Mouse (Mus musculus): ENCODE data around the gene Mettl2.

The Mettl2 gene

DNA sequence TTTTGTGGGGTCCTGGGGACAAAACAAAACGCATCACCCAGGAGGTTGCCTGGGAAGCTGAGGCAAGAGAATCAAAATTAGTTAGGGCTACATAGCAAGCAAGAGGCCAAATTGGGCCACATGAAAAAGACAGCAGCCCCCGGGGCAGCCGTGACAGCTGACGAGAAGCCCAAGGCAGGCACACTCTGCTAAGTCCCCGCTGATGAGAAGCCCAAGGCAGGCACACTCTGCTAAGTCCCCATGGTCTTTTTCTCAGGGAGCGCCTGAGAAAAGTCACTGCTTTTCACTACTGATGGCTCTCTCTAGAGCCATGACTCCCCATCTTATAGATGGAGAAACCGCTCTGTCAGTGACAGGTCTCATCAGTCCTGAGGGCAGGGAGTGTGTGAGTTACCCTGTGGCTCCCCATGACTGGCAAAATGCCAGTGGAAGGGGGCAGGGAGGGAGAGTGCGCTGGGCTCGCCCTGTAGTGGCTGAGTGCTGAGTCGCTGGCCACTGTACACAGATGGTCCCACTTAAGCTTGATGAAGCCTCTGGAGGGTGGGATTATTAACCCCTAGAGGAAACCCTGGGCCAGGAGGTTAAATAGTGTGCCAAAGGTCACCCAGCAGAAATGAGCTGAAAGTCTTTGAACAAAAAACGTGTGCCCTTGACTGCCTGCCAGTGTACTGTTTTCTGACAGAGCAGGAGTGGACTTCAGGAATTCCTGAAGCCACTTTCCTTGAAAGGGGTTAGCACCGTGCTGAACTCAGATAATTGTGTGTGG lies 27.0 kb downstream of the Mettl2 start:
- DNase-seq (ENCODE audit: low read depth, low spot score) = no peak

- no peak for DNase-seq (ENCODE audit: low read depth, low spot score)
These were observed 29.7 kb downstream of the Mettl2 start for GRCm38 (mm10) chr11:105155915-105156314.

GRCm38 (mm10) chr11:105156748-105157267 lies 30.6 kb downstream of the Mettl2 start:
- peak; percentile 10 for DNase-seq (ENCODE audit: low read depth, low spot score)

DNA sequence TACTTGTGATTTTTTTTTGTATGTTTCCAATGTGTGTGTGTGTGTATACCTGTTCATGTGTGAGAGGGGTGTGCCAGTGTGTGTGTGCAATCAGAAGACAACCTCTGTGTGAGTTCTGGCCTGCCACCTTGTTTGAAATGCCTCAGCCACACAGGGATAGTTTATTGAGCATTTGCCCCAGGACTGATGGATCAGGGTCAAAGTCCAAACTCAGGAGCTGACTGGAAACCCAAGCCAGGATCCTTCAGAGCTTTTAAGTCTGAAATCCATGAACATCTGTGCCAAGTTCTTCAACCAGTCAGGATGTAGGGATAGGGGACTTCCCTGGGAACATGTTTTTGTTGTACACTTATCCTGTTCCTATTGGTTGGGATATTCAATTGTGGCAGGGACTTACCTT lies 31.8 kb downstream of the Mettl2 start:
- no peak for DNase-seq (ENCODE audit: low read depth, low spot score)

DNA sequence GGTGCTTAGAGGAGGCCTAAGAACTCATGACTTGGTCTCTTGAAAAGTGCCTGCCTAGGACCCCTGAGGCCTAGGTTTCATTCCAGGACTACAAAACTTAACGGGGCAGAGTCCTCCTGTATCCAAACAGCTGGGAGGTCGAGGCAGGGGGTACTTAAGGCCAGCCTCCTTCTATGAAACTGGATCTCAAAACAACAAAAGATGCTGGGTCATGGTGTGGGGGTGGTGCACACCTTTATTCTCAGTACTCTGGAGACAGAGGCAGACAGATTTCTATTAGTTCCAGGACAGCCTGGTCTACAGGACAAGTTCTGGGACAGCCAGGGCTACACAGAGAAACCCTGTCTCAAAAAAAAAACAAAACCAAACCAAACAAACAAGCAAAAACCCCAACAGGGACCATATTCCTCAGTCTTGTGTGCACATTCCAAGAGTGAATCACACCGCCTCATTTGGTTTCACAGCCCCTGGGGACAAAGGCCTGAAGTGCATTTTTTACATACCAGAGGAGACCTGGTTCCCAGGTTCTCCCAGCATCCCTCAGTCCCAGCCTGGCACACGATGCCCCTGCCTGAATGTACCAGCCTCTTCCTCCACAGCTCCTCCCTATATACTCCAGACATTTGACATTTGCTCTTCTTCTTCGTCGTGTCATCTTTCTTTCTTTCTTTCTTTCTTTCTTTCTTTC lies 33.6 kb downstream of the Mettl2 start:
- no peak for DNase-seq (ENCODE audit: low read depth, low spot score)

DNA sequence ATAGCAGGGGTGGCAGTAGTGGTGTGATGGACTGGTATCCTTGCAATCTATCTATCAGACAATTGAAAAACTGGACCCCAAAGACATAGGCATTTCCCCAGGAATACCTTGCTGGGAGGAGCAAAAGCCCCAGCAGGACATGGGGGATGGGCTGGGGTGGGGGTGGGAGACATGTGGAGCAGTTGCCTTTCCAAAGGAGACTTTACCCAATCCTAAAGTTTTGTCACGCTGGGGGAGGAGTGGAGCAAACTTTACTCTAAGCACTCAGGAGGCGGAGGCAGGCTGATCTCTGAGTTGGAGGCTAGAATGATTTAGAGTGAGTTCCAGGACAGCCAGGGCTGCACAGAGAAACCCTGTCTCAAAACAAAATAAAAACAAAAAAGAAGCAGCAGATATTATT lies 35.2 kb downstream of the Mettl2 start:
- DNase-seq (ENCODE audit: low read depth, low spot score) = no peak

DNA sequence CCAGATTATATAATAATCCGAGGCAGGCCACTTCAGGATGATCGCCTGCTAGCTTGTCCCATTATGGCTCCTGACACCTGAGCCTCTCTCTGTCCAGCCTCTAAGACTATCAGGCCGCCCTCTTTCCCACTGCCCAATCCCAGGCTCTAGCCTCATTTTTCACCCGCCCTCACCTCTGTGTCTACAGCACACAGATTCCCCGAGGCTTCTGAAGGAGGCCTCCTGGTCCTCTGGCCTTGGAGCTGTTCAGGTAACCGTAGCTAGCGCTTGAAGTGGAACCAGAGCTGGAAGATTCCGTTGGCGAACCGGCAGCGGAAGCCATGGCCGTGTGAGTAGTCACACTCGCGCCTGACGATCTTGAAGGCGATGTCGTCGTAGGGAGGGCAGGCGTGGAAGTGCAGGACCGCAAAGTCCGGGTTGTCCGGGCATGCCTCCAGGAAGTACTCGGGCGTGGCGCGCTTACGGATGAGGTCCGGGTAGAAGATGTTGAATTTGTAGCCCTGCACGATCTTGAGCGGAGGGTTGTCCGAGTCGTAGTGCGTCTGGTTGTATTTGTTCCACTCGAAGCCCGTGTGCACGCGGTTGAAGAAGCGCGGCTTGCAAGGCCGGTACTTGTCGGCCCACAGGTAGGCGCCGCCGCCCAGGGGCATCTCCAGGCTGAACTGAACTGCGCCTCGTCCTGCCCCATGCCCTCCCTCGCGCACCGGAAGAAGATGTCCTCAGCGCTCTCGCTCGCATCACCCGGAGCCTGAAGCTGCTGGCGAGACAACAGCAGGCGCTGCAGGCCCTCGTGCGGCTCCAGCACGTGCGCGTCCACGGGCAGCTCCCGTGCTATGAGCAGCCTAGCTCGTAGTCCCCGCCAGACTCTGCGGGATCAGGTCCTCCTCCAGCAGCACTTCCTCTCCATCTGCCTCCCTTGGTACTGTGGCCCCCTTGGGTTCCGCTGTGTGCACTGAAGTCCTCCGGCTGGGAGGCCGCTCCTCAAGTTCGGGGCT lies 38.6 kb downstream of the Mettl2 start:
- DNase-seq (ENCODE audit: low read depth, low spot score) = no peak

GRCm38 (mm10) chr11:105166780-105167179 lies 40.6 kb downstream of the Mettl2 start:
- no peak for DNase-seq (ENCODE audit: low read depth, low spot score)

GRCm38 (mm10) chr11:105178516-105178915 lies 52.3 kb downstream of the Mettl2 start, which contains the start of gene Tlk2:
Gene Tlk2, plus strand, starts transcription at chr11:105178807.
- no peak for DNase-seq (ENCODE audit: low read depth, low spot score)

- DNase-seq (ENCODE audit: low read depth, low spot score) = no peak
These were observed 53.3 kb downstream of the Mettl2 start for GRCm38 (mm10) chr11:105179523-105179922.

GRCm38 (mm10) chr11:105180471-105181091 lies 54.4 kb downstream of the Mettl2 start:
- DNase-seq (ENCODE audit: low read depth, low spot score) = peak; percentile 41

- peak; percentile 92 for DNase-seq (ENCODE audit: low read depth, low spot score)
These were observed 55.0 kb downstream of the Mettl2 start for GRCm38 (mm10) chr11:105181126-105181637.

DNA sequence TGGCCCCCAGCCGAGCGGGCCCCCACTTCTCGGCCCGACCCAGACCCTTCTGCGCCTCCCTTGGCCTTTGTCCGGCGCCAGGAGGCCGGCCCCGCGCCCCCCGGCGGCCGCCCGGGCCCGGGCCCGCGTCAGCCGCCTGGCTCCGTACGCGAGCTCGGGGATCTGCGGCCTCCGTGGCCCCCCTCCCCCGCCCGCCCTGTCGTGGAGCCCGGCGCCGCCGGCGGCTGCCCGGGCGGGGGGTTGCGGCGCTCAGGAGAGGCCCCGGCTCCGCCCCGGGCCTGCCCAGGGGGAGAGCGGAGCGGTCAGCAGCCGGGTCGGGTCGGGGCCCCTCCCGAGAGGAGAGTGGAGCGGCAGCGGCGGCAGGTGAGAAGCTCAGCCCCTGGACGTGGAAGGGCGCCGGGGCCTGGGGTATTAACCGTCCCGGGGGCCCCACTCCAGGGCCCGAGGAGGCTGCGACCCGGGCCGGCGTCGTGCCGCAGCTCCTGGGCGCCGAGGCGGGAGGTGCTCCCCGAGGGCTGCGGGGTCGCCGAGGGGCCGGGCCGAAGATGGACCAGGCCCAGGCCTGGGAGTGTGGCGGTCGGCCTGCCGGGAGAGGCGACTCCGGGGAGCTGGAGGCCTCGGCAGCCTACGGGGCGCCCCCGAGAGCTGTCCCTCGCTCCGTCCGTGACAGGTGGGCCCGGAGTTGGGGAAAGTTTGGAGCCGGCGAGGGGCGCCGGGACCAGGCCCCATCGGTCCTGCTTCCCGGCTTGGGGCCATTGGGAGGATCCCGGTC lies 55.6 kb downstream of the Mettl2 start:
- DNase-seq (ENCODE audit: low read depth, low spot score) = peak; percentile 36

- no peak for DNase-seq (ENCODE audit: low read depth, low spot score)
These were observed 56.2 kb downstream of the Mettl2 start for GRCm38 (mm10) chr11:105182461-105182855.

DNA sequence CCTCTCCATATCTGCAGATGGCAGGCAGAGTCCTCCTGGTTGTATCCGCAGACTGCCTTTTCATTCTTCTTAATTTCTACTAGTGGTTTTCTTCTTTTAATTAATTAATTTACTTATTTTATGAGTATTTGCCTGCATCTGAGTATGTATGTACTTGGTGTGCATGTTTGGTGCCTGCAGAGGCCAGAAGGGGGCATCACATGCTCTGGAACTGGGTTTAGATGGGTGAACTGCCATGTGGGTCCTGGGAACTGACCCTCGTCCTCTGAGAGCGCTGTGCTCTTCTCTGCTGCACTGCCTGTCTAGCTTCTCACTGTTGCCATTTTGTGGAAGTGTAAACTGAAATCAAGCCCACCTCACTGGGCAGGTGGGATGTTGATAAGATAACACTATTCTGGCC lies 58.5 kb downstream of the Mettl2 start:
- DNase-seq (ENCODE audit: low read depth, low spot score) = no peak
